Mouse (Mus musculus): ENCODE data around the gene Gpam. TPM values are rescaled to one million over a fixed set of nuclear protein-coding genes. Genes with fewer than 3 reads are reported as not detected.

Gene Gpam
- polyA plus RNA-seq, 1 experiment = 7.9 TPM

DNA sequence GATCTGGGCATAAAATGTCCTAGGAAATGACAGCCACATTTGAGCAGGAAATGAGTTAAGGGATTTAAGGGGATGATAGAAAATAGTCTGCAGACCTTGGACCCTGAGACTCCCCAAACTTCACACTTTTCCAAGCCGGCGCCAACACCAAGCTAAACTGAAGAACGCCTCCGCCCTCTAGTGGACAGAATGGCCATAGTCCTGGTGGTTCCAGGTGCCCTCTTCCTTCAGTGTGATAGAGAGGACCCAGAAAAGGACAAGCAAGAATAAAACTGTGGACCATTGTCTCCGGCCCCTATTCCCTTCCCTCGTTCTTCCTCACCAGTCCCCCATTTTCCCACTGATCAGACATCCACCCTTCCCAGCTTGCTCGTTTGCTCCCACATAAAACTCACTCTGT is 66.1 kb downstream of the Gpam start:
- Histone ChIP-seq H3K4me1 (ENCODE audit: control insufficient read depth, insufficient read depth, low read length) (no peaks in the 10 kb centered on the region), H3K36me3 (ENCODE audit: control insufficient read depth, insufficient read depth, low read length, poor library complexity, severe bottlenecking) (no peaks in the 10 kb centered on the region), H3K4me3 (ENCODE audit: low read depth, low read length) (no peak overlapping the region), H3K9ac (ENCODE audit: low read depth, poor library complexity, severe bottlenecking) (no peak overlapping the region), H3K9me3 (replicated peaks; ENCODE audit: control insufficient read depth, insufficient read depth, low read length, poor library complexity, severe bottlenecking) (peaks cover 9% of the 10 kb centered on the region), H3K27ac (ENCODE audit: insufficient read depth, low read length) (no peak overlapping the region), H3K27me3 (ENCODE audit: control insufficient read depth, insufficient read depth, low read length, poor library complexity, severe bottlenecking) (no peaks in the 10 kb centered on the region)
- TF ChIP-seq CTCF (IDR thresholded peaks at IDR 0.05; ENCODE audit: low read depth, low read length) (peak; percentile 84), POLR2A (IDR thresholded peaks at IDR 0.05; ENCODE audit: insufficient read depth, low read length) (no peak)

DNA sequence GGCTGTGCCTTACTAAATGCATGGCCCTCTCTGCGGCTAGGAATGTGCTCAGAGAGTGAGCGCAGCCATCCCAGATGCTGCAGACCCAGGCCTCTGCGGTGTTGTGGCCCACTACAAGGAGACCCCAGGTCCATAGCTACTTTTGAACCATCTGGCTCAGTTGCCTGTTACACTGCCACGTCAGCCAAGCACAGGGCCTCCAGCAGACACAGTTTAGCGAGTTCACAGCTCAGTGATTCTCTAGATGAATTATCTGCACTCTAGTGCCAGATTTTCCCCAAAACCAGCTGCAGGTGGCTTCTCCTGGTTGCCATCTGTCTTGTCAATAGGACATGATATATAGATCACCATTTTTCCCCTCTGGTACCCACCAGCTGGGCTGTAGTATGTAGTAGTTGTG is 69.6 kb downstream of the Gpam start:
- peaks cover 9% of the 10 kb centered on the region for H3K9me3 ChIP-seq (replicated peaks; ENCODE audit: control insufficient read depth, insufficient read depth, low read length, poor library complexity, severe bottlenecking)
- TF ChIP-seq CTCF (IDR thresholded peaks at IDR 0.05; ENCODE audit: low read depth, low read length) (no peak), POLR2A (IDR thresholded peaks at IDR 0.05; ENCODE audit: insufficient read depth, low read length) (no peak), EP300 (IDR thresholded peaks at IDR 0.05; ENCODE audit: insufficient read depth, low read depth, low read length) (no peak)
- no peak overlapping the region for H3K4me3 ChIP-seq (ENCODE audit: low read depth, low read length)
- H3K4me1 ChIP-seq (ENCODE audit: control insufficient read depth, insufficient read depth, low read length) = no peaks in the 10 kb centered on the region
- no peak overlapping the region for H3K27ac ChIP-seq (ENCODE audit: insufficient read depth, low read length)
- no peak overlapping the region for H3K9ac ChIP-seq (ENCODE audit: low read depth, poor library complexity, severe bottlenecking)
- no peaks in the 10 kb centered on the region for H3K36me3 ChIP-seq (ENCODE audit: control insufficient read depth, insufficient read depth, low read length, poor library complexity, severe bottlenecking)
- no peaks in the 10 kb centered on the region for H3K27me3 ChIP-seq (ENCODE audit: control insufficient read depth, insufficient read depth, low read length, poor library complexity, severe bottlenecking)

DNA sequence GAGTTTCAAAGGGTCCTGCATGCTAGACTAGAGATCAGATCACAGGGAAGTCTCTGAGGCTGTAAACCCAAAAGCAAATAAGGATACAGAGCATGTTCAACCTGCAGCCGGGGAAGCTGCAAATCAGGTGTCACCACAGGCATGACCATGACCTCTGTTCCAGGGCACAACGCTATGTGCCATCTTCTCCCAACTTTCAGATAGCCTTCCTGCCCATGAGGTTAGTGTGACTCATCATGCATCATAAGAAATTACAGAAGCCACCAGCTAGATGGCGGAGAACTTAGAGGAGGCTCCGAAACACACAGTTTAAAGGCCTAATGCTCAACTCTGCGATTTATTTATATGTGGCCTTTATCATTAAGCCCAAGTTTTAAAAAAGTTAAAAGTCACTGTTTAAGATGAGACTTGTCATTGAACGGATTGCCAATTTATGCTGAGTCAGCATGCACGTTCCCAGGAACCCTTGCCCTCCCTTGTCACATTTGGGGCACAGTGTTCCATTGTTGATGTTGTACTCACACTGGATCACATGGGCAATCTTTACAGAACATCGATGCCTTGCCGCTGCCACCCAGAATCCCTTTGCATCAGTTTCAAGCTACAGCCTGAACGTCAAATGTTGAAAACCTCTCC is 71.3 kb downstream of the Gpam start:
- Histone ChIP-seq H3K27ac (ENCODE audit: insufficient read depth, low read length) (no peak overlapping the region), H3K9me3 (replicated peaks; ENCODE audit: control insufficient read depth, insufficient read depth, low read length, poor library complexity, severe bottlenecking) (peaks cover 9% of the 10 kb centered on the region), H3K36me3 (ENCODE audit: control insufficient read depth, insufficient read depth, low read length, poor library complexity, severe bottlenecking) (no peaks in the 10 kb centered on the region), H3K4me1 (ENCODE audit: control insufficient read depth, insufficient read depth, low read length) (no peaks in the 10 kb centered on the region), H3K27me3 (ENCODE audit: control insufficient read depth, insufficient read depth, low read length, poor library complexity, severe bottlenecking) (no peaks in the 10 kb centered on the region), H3K9ac (ENCODE audit: low read depth, poor library complexity, severe bottlenecking) (no peak overlapping the region), H3K4me3 (ENCODE audit: low read depth, low read length) (no peak overlapping the region)
- TF ChIP-seq CTCF (IDR thresholded peaks at IDR 0.05; ENCODE audit: low read depth, low read length) (no peak), EP300 (IDR thresholded peaks at IDR 0.05; ENCODE audit: insufficient read depth, low read depth, low read length) (no peak), POLR2A (IDR thresholded peaks at IDR 0.05; ENCODE audit: insufficient read depth, low read length) (no peak)

DNA sequence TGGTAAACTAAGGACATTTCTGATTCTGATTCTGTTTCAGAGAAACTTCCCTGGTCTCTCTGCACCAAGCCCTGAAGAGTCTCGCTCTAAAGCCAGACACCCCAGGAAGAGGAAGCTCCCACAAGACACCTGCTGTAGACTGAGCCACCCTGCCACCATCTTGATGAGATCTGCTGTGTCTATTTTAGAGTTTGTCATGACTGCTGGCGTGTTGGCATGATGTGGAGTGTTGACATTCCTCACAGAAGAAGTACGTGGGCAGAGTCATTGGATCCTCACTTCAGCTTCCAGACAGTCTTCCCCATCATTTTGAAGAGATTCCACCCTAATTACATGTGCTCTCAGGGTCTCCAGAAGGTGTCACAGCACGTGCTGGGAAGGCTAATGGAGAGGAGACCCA is 73.9 kb downstream of the Gpam start:
- no peaks in the 10 kb centered on the region for H3K27me3 ChIP-seq (ENCODE audit: control insufficient read depth, insufficient read depth, low read length, poor library complexity, severe bottlenecking)
- H3K4me1 ChIP-seq (ENCODE audit: control insufficient read depth, insufficient read depth, low read length) = no peaks in the 10 kb centered on the region
- H3K27ac ChIP-seq (ENCODE audit: insufficient read depth, low read length) = no peak overlapping the region
- no peaks in the 10 kb centered on the region for H3K36me3 ChIP-seq (ENCODE audit: control insufficient read depth, insufficient read depth, low read length, poor library complexity, severe bottlenecking)
- H3K9me3 ChIP-seq (replicated peaks; ENCODE audit: control insufficient read depth, insufficient read depth, low read length, poor library complexity, severe bottlenecking) = no peaks in the 10 kb centered on the region
- TF ChIP-seq CTCF (IDR thresholded peaks at IDR 0.05; ENCODE audit: low read depth, low read length) (no peak), EP300 (IDR thresholded peaks at IDR 0.05; ENCODE audit: insufficient read depth, low read depth, low read length) (no peak), POLR2A (IDR thresholded peaks at IDR 0.05; ENCODE audit: insufficient read depth, low read length) (no peak)
- H3K4me3 ChIP-seq (ENCODE audit: low read depth, low read length) = no peak overlapping the region
- H3K9ac ChIP-seq (ENCODE audit: low read depth, poor library complexity, severe bottlenecking) = no peak overlapping the region

GRCm38 (mm10) chr19:55037406-55037805 is 89.6 kb downstream of the Gpam start:
- no peak overlapping the region for H3K4me3 ChIP-seq (ENCODE audit: low read depth, low read length)
- TF ChIP-seq POLR2A (IDR thresholded peaks at IDR 0.05; ENCODE audit: insufficient read depth, low read length) (no peak), CTCF (IDR thresholded peaks at IDR 0.05; ENCODE audit: low read depth, low read length) (no peak), EP300 (IDR thresholded peaks at IDR 0.05; ENCODE audit: insufficient read depth, low read depth, low read length) (no peak)
- H3K9me3 ChIP-seq (replicated peaks; ENCODE audit: control insufficient read depth, insufficient read depth, low read length, poor library complexity, severe bottlenecking) = no peaks in the 10 kb centered on the region
- no peaks in the 10 kb centered on the region for H3K27me3 ChIP-seq (ENCODE audit: control insufficient read depth, insufficient read depth, low read length, poor library complexity, severe bottlenecking)
- H3K4me1 ChIP-seq (ENCODE audit: control insufficient read depth, insufficient read depth, low read length) = no peaks in the 10 kb centered on the region
- no peak overlapping the region for H3K27ac ChIP-seq (ENCODE audit: insufficient read depth, low read length)
- H3K9ac ChIP-seq (ENCODE audit: low read depth, poor library complexity, severe bottlenecking) = no peak overlapping the region
- H3K36me3 ChIP-seq (ENCODE audit: control insufficient read depth, insufficient read depth, low read length, poor library complexity, severe bottlenecking) = no peaks in the 10 kb centered on the region

DNA sequence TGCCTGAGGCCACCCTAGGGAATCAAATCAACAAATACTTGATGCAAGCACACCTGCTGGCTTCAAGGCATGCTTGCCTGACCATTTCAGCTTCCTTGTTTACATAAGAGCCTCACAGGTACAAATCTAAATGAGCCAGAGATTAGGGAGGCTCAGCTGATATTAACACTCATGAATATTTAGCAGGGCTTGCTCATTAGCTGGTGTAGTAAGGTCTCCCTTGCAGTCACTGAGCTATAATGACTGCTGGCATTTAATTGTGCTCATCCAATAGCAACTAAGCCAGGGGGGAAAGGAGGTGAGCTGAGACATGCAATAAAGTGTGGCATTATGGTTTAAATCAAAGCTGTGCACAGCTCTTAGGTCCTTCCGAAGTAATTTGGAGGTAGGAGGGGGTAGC is 108.2 kb downstream of the Gpam start:
- H3K9me3 ChIP-seq (replicated peaks; ENCODE audit: control insufficient read depth, insufficient read depth, low read length, poor library complexity, severe bottlenecking) = 0 out of 2 replicates have a peak, but pooled peaks cover 5% of the 10 kb centered on the region
- H3K9ac ChIP-seq (ENCODE audit: low read depth, poor library complexity, severe bottlenecking) = no peak overlapping the region
- H3K27ac ChIP-seq (ENCODE audit: insufficient read depth, low read length) = no peak overlapping the region
- H3K27me3 ChIP-seq (ENCODE audit: control insufficient read depth, insufficient read depth, low read length, poor library complexity, severe bottlenecking) = no peaks in the 10 kb centered on the region; the same call in 1 of the 2 replicates
- H3K4me3 ChIP-seq (ENCODE audit: low read depth, low read length) = no peak overlapping the region
- H3K36me3 ChIP-seq (ENCODE audit: control insufficient read depth, insufficient read depth, low read length, poor library complexity, severe bottlenecking) = no peaks in the 10 kb centered on the region
- H3K4me1 ChIP-seq (ENCODE audit: control insufficient read depth, insufficient read depth, low read length) = no peaks in the 10 kb centered on the region
- no peak for TF ChIP-seq EP300 (IDR thresholded peaks at IDR 0.05; ENCODE audit: insufficient read depth, low read depth, low read length)

Other genes starting within 250 kb of the Gpam start
- not detected in 2 replicates for gene Tectb, start 53.5 kb upstream of the Gpam start, polyA plus RNA-seq (2011; ENCODE audit: insufficient read depth, insufficient read length, low read depth, missing spikeins)
- 0.25 TPM in 1 of 2 replicates, not detected in the other for gene Gucy2g, start 114.0 kb upstream of the Gpam start, polyA plus RNA-seq (2011; ENCODE audit: insufficient read depth, insufficient read length, low read depth, missing spikeins)
- 16.8 and 22.0 TPM in 2 replicates for gene Acsl5, start 124.7 kb upstream of the Gpam start, polyA plus RNA-seq (2011; ENCODE audit: insufficient read depth, insufficient read length, low read depth, missing spikeins)
- gene Zdhhc6, start 188.8 kb upstream of the Gpam start, polyA plus RNA-seq (2011; ENCODE audit: insufficient read depth, insufficient read length, low read depth, missing spikeins) = 55.4 and 65.9 TPM in 2 replicates
- gene Vti1a, start 189.1 kb upstream of the Gpam start, polyA plus RNA-seq (2011; ENCODE audit: insufficient read depth, insufficient read length, low read depth, missing spikeins) = 15.4 and 17.6 TPM in 2 replicates